Mouse (Mus musculus): Measurements from ENCODE around the gene Gatad1.
"Not testable (repeated sequence)": the region's sequence is repeated elsewhere in the genome, so short reads cannot be mapped to it uniquely, and the experiment has no call there.

Gatad1 gene

DNA sequence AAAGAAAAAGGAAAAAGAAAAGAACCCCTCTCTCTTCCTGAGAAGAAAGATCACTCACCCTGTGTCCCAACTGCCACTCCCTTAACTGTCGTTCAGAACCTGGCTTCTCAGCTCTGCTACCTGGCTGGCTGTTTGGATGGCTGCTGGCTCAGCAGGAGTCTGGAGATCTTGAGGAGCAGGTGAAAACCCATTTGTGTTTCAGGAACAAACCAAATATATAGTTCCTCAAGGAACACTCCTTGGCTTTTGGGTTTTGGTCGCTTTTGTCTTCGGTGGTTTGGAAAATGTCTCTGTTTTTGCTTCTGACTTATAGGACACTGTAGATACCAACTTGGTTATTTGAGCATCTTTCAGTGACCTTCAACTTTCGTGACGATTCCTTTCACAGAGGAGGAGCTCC, at the start of gene Gatad1:
TSS of gene Gatad1 (minus strand) at position 101 of the 400 bp plus-strand sequence.
- DNase-seq (ENCODE audit: low spot score) = no peak

DNA sequence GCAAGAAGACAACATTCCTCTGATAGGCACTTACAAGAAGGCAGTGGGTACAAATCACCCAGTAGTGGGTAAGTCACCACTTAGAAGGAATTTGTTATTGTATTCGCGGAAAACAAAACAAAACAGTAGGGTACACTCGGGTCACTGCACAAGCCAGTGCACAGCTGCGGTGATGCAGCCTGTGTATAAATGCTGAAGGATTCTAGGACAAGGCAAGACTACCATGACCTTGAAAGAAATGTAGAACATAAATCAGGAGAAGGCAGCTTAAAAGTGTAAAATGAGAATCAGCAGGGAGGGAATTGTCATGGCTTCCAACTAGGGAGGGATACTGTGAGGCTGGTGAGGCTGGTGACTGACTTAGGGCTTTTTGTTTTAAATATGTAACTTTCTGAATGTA, 45.2 kb upstream of the Gatad1 start:
- DNase-seq (ENCODE audit: low spot score) = no peak

DNA sequence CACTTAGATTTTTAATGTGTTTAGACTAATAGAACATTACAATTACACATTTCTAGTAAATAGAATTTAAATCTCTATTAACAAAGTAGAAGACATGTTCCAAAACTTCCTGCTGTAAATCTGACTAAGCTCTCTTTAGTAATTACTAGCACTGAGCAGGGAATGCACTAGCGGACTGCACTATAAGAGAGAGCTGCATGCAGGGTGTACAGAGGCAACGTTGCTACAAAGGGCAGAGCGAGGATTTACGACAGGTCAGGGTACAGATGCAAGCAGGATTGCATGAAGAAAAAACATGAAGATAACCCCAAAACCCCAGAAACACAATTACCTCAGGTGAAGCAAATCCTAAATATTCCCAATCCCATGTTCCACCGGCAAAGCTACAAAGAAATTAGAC, 43.0 kb upstream of the Gatad1 start:
- no peak for DNase-seq (ENCODE audit: low spot score)

DNA sequence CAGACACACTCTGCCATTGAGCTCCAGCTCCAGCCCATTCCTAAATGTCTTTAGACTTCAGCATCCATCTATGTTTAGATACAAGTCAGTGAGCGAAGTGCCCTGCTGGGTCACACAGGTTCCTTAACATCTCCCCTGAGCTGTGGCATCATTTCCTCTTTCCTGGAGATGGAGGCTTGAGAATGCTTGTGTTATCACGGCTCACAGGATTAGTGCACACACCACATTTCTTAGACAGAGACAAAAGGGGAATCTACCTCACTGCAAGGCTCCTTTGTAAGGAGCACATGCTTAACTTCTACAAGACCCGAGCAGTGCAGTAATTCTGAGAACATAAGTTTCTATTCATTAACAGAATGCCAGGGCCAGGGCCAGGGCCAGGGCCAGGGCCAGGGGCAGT, 39.0 kb upstream of the Gatad1 start:
- DNase-seq (ENCODE audit: low spot score) = no peak

DNA sequence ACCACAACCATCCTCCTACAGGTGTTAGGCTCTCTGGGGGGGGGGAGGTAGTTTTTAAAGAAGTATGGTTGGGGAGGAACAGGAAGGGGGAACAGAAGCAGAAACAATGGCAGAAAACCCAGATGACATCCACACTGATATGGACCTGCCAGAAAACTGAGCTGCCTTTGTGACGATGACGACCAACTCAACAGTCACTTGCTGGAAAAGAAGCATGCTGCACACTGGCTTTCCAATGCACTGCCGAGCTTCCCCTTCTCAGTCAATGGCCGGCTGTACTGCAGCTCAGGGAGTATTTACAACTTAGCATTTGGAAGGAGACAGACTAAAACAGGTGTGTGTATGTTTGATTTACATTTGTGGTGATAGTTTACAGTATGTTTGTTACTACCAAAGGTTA, 38.2 kb upstream of the Gatad1 start:
- DNase-seq (ENCODE audit: low spot score) = no peak

DNA sequence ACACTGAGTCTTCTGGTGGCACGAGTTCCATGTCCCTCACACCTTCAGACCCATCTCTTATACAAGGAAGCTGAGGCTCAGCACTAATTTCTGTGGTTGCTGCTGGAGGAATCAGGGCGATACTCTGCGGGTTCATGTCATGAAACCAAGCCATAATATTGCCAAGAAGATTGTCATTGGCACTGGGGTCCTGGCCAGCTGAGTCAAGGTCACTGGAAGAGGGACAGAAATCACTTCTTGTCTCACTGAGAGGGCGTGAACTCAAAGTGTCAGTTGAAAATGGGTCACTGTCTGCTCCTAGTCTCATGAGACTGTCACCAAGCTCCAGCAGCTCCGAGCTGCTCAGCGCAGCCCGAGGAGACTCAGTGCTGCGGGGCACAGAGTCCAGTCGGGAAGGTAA, 36.0 kb upstream of the Gatad1 start:
- DNase-seq (ENCODE audit: low spot score) = no peak

DNA sequence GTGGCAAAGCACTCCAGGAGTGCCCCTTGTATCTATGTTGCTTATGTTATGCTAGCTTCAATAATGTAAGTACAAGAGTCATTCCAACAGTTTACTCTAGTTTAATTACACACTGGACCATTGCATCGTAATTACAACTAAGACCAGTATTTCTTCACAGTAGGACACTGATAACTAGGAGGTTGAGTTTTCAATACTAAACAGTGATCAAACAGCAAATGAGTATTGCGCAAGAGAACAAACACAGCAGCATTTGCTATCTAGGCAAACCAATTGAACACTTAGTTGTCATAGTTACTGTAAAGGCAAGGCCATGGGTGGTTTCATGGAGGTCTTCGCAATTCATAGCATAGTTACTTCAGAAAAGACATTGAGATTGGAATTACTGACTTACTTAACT, 34.3 kb upstream of the Gatad1 start:
- no peak for DNase-seq (ENCODE audit: low spot score)

DNA sequence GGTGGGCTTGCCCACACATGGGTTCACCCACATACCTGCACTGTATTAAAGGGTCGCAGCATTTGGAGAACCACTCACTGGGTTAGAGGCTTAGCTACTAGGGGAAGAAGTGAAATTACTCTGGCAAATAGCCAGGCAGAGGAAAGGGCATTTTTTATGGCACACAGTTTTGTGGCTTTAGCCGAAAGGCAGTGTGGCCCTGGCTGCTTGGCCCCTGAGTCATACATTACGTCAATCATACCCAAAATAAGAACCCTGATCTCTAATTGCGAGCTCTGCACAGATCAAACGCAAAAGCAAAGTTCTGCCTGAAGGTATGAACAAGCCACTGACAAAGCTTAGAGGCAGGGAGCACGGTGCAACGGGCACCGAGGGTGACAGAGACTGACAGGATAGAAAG, 31.3 kb upstream of the Gatad1 start:
- DNase-seq (ENCODE audit: low spot score) = no peak

DNA sequence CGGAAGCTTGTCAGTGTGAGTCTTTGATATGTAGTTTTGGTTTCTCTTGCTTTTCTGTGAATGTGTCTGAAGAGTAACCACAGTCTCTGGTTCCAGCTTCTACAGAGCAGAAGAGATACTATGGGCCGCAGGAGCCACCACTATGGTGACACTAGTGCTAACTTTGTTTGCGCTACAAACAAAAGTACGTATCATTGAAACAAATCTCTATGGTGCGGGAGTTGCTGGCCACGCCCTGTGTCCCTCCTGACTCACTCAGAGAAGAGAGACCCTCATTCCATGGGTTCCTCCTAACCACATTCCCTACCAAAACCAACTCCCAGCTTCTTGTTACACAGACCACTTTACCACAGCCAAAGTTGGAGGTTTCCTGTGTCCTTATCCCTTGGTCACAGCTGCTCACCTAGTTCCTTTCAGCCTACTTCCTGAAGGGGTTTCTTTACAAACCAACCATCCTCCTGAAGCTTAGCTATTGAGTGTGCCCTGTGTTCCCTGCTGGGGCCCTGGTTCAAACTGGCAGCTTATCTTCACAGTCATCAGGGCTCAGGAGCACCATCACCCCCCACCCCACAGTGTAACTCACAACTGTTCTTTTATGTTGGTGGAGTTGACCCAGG, 13.1 kb upstream of the Gatad1 start:
- no peak for DNase-seq (ENCODE audit: low spot score)

DNA sequence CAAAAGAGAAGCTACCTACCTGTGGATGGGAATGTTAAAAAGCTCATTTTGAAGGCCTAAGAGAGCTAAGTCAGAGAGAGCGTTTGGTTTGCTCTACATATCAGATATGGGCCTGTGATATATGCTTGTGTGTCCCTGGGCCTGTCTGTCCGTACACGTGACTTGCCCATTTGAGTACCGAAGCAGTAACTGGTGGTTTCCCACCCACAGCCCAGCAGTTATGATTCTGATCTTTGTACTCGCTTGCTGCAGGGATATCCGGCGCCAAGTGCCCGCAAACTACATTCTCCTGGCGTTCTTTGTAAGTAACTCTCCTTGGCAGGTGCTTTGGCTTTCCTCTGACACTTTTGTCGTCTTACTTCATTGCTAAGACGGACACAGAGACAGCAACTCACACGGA, 9.6 kb upstream of the Gatad1 start:
- no peak for DNase-seq (ENCODE audit: low spot score)

DNA sequence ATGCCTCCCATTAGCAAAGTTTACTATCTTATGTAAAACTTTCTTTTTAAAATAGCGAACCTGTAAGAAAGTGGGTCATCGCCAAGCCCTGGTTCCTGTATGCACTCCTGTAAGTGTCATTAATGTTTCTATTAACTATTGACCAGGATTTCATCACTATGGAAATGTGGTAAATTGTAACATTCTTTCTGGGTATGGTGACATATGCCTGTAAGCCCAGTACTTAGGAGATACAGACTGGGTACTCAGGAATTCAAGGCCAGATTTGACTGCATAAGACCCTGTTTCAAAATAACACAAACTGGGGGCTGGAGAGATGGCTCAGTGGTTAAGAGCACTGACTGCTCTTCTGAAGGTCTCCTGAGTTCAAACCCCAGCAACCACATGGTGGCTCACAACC, 8.2 kb upstream of the Gatad1 start:
- no peak for DNase-seq (ENCODE audit: low spot score)

DNA sequence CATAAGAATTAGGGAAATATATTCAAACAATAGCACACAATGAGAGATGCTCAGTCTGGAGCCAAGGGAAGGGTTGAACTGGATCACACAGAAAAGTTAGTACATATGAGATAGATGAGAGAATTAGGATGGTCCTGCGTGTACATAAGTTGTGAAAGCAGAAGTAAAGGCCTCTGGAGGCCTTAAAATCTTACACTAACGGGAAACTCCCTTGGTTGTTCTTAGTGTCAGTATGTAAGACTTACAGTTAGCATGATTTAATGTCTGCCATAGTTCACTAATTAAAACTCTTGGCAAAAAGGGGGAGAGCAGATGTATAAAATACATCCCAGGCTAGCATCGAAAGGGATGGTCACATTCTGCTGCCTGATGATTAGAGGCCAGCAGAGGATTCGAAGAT, 3.2 kb downstream of the Gatad1 start:
- DNase-seq (ENCODE audit: low spot score) = no peak

DNA sequence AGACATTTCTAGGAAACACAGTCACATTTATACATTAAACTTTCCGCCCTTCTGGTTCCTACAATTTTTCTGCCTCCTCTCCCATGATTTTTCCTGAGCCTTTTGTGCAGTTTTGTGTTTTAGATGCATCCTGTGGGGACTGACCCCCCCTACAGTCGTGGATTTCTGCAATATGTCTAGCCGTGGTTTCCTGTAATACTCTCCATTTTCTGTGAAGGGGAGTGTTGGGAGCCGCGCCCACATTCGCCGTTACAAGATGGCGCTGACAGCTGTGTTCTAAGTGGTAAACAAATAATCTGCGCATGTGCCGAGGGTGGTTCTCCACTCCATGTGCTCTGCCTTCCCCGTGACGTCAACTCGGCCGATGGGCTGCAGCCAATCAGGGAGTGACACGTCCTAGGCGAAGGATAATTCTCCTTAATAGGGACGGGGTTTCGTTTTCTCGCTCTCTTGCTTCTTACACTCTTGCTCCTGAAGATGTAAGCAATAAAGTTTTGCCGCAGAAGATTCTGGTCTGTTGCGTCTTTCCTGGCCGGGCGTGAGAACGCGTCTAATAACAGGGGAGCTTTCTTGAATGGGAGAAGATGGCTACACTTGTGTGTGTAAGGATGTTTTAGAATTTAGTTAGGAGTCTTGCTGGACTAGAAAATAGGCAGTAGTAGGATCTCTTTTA, 3.9 kb downstream of the Gatad1 start:
- not testable (repeated sequence) for DNase-seq (ENCODE audit: low spot score)

DNA sequence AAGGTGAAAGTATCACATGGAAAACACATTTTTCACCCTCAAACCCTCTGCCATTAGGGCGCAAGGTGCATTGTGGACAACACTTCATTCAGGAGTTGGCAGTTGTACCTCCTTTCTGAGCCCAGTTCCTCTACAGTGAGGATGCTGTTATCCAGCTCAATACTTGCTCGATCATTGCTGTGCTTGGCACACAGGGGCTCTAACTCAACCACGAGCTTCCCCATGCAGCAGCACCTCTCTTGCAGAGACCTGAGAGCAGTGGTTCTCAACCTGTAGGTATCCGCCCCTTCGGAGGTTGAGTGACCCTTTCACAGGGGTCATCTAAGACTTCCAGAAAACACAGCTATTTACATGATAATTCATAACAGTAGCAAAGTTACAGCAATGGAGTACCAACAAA, 5.4 kb downstream of the Gatad1 start:
- DNase-seq (ENCODE audit: low spot score) = no peak

DNA sequence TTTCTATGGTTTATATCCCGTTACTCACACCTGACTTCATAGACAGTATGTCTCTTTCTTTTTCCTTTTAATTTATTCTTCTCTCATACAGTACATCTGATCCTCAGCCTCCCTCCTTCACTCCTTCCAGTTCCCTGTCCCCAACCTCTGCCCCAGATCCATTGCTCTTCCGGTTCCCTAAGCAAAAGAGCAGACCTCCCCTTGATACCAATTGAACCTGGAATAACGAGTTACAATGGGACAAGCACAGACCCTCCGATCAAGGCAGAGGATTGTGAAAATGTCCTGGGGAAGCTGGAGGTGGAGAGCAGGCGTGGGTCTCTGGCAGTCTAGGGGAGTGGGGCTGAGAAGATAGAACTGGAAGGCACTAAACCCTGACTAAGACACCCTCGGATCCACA, 6.1 kb downstream of the Gatad1 start, which contains the start of gene Tmbim7:
TSS of gene Tmbim7 (plus strand) at position 301 of the 400 bp plus-strand sequence.
- DNase-seq (ENCODE audit: low spot score) = no peak

DNA sequence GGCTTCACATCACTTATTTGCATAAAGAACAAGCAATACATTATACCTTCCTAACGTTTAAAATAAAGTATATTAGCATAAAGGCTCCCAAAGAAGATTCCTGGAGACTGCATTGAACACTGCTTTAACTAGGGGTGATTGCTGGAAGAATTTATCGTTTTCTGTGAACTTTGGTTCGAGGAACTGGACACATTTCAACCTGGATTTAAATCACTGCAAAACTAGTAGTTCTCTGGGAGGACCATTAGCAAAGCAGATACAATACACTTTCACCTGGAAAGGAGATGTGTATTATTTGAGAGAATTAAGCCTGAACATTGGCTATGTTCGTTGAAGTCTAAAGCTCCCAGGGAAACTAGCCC, 8.2 kb downstream of the Gatad1 start:
- DNase-seq (ENCODE audit: low spot score) = no peak

DNA sequence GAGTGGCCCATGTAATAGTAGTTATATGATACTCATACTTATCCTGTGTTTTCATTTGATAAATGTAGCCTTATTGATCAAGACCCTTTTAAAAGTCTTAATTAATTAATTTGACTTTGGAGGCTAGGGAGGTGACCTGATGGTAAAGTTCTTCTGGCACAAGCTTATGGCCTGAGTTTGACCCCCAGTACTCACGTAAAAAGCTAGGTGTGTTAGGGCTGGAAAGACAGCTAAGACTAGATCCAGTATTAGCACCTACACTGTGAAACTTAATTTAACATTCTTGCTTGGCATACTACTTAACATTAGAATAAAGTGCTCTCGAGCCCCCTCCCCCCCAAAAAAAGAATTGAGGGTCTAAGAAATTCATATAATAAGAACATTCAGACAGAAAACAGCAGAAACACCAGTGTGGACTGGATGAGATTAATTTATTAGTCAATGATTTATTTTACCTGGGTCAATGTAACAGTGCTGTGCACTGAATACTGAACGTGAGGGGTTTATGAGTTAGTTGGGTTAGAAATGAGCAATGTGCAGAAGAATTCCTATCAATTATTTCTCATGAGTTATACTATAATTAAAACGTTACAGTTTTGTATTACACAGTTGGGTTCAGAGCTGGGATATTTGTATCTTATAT, 8.7 kb downstream of the Gatad1 start:
- no peak for DNase-seq (ENCODE audit: low spot score)

DNA sequence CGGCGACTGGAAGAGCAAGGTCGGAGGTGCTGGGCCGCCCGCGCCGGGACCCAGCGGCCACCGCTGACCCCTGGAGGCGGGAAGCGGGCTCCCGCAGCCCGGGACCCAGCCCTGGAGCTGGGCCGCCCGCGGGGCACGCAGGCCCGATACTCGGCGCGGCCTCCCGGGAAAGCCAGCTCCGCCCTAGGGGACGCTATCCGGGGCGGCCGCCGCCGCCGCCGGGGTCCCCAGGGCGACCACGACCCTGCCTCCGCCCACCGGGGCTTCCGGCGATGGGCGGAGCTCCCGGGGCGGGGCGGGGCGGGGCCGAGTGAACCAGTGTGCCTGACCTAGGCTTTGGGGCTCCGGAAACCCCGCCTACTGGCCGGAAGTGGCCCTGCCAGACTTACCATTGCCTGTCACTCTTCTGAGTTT, 9.3 kb downstream of the Gatad1 start:
- peak; percentile 91 for DNase-seq (ENCODE audit: low spot score)

DNA sequence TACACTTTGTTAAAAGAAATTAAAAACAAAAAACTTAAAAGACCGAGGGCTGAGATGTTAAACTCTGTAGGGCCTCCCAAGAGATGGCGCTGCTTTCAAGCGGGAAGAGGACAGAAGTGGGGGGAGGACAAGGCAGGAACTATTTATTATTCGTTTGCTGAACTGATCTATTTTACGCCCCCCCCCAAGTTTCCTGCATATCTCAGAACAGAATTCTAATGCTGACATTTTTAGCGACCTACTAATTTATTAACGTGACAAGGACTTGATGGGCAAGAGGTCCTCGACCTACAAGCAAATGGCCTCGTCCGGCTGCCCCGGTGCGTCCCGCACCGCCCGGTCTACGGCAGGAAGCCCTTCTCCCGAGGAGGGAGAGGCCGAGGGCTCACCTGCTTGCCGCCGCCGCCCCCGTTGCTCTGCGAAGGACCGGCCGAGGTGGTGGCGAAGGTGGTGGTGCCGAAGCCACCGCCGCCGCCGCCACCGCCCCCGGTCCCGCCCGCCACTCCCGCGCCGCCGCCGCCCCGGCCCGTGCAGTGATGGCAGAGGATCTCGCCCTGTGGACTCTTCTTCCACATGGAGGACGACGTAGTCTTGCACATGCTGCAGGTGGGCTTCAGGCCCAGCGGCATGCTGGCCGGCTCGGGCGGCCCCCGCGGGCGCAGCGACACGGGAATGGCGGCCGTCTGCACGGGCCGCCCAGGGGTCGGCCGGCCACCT, 9.8 kb downstream of the Gatad1 start:
- DNase-seq (ENCODE audit: low spot score) = peak; percentile 64

DNA sequence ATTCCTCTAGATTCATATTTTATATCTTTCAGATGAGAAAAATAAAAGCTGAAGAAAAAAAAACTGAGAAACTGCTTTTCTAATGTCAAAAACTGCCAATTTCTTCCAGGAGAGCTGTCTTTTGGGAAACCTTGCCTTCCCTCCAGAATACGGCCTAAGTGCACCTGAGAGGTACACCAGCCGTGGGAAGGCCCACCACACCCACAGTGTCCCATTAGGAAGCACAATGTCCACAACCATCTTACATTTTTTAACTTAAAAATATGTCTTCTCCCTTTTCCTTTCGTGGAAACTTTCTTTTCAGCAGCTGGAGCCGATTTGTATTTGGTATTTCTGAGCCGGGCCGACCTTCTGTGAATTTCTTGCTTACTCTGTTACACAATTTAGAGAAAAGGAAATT, 10.4 kb downstream of the Gatad1 start:
- DNase-seq (ENCODE audit: low spot score) = no peak

DNA sequence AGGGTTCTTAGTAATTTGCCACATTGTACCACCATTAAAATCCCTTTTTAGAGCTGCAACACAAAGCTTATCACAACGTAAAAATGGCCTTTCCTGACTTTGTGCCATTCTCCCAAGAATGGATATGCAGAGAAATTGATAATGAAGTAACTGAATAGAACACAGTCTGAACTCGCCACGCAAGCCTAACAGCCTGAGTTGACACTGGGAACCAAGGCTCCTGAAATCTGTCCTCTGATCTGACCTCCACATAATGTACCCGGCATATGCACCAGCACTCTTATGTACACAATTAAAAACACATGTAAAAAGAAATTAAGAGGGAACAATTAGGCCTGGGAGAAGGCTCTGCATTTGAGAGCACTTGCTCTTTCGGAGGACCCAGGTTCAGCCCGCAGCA, 11.7 kb downstream of the Gatad1 start:
- DNase-seq (ENCODE audit: low spot score) = no peak

DNA sequence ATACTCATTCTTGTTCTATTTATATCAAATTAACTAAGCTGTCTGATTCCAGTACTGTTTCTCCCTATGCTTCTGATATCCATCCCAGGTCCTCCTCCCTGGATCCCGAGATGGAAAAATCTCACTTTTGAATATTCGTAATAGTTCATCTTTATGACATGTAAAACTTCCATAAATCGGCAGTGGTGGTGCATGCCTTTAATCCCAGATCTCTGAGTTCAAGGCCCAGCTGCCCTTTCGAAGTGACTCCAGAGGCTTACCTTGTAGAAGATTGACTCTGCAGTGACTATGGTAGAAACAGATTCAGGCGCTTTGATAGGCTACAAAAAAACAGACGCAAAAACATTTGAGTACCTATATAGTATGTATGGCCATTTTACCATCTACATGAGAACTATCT, 12.4 kb downstream of the Gatad1 start:
- no peak for DNase-seq (ENCODE audit: low spot score)

DNA sequence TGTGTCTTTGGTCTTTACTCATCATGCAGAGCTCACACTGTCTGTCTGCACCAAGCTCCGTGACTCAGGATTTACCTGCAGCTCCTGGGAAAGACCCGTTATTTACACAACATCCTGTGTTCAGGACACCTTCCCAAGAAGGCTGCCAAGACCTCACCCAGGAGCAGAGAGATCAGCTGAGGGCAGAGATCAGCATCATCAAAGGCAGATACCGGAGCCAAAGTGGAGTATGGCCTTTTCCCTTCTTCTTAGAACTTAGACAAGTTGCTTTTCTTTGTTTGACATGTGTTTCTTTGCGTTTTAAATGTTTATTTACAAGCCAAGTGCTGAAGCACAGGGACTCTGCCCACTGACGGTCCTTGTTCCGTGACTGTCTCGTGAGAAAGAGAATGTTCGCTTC, 21.7 kb downstream of the Gatad1 start:
- no peak for DNase-seq (ENCODE audit: low spot score)

All from testis, postnatal 10 days (tissue).